Mouse (Mus musculus) hindbrain, postnatal 0 days (tissue): Measurements from ENCODE around the gene Lrtm1. TPM values are rescaled to one million over a fixed set of nuclear protein-coding genes. Genes with fewer than 3 reads are reported as not detected.

Source experiments
- ATAC-seq: fragments of 200-750 bp; cut with Nextera tagmentation; 2 replicates; pipeline ENCODE4 v1.8.0; 2017; ENCODE audit warnings: mild to moderate bottlenecking, moderate TSS enrichment, moderate library complexity
- DNase-seq: peaks from one replicate; pipeline ENCODE4 v3.0.0-alpha.2; 2015; ENCODE audit warnings: low spot score
- H3K27ac ChIP-seq: fragments of 300-500 bp; sonication (generic); 2 replicates; pipeline ENCODE4 v1.5.1; 2014; ENCODE audit warnings: mild to moderate bottlenecking
- H3K27me3 ChIP-seq: fragments of 300-500 bp; sonication (generic); 2 replicates; pipeline ENCODE4 v1.6.1; 2014; ENCODE audit warnings: low read length, mixed read lengths; ENCODE audit not compliant: insufficient read depth
- H3K36me3 ChIP-seq: fragments of 300-500 bp; sonication (generic); 2 replicates; pipeline ENCODE4 v1.6.1; 2014; ENCODE audit warnings: low read length, mixed read lengths; ENCODE audit not compliant: insufficient read depth
- H3K4me1 ChIP-seq: fragments of 300-500 bp; sonication (generic); 2 replicates; pipeline ENCODE4 v1.6.1; 2014; ENCODE audit warnings: antibody characterized with exemption, low read length, mixed read lengths; ENCODE audit not compliant: insufficient read depth
- H3K4me2 ChIP-seq: fragments of 300-500 bp; sonication (generic); 2 replicates; pipeline ENCODE4 v1.6.1; 2014; ENCODE audit warnings: low read depth, mild to moderate bottlenecking, low read length, moderate library complexity, mixed read lengths
- H3K4me3 ChIP-seq: fragments of 300-500 bp; sonication (generic); 2 replicates; pipeline ENCODE4 v1.5.1; 2014; ENCODE audit warnings: low read length
- H3K9ac ChIP-seq: fragments of 300-500 bp; sonication (generic); replicated peaks from 2 replicates; pipeline ENCODE4 v1.6.1; 2014; ENCODE audit warnings: mild to moderate bottlenecking, low read length, moderate library complexity, mixed read lengths
- H3K9me3 ChIP-seq: fragments of 300-500 bp; sonication (generic); 2 replicates; pipeline ENCODE4 v1.6.1; 2016; ENCODE audit warnings: low read length, mixed read lengths
- CTCF ChIP-seq: IDR thresholded peaks from 2 replicates; pipeline ENCODE4 v1.5.1; 2016; ENCODE audit warnings: antibody characterized with exemption, control low read depth, low read depth
- WGBS: fragments of 180-500 bp; shearing (Covaris S2); extraction: QIAGEN DNeasy Blood & Tissue Kit; methylation state at CpG from one replicate; pipeline ENCODE4 v1.1.7; 2014; 5-methylcytosine and 5-hydroxymethylcytosine counted together
- polyA plus RNA-seq: library from polyadenylated mRNA; unstranded; fragments of >200 nt; fragmentation: Nextera tagmentation; extraction: Ambion mirVana; gene quantifications from 2 replicates; pipeline ENCODE4 v1.2.1, GENCODE M21; 2015
- total RNA-seq: library from RNA; depleted of rRNA; stranded (reverse); fragments of >200 nt; gene quantifications from 2 replicates; pipeline ENCODE4 v1.2.3, GENCODE M21; 2014

Gene Lrtm1
- total and polyA plus RNA-seq, 2 experiments from 2014 or later = 0.11 to 0.31 TPM

GRCm38 (mm10) chr14:29080630-29081029 lies 62.6 kb downstream of the Lrtm1 start:
- DNase-seq (no peak), ATAC-seq (no peak)
- no peak overlapping the region for H3K27ac ChIP-seq
- 81% methylated on average over 4 of the region's 4 CpGs for WGBS
- no peak overlapping the region for H3K9ac ChIP-seq
- H3K4me3 ChIP-seq = no peak overlapping the region
- H3K4me2 ChIP-seq = no peak overlapping the region
- H3K4me1 ChIP-seq = no peaks in the 10 kb centered on the region
- no peaks in the 10 kb centered on the region for H3K36me3 ChIP-seq
- no peaks in the 10 kb centered on the region for H3K9me3 ChIP-seq
- no peaks in the 10 kb centered on the region for H3K27me3 ChIP-seq
- no peak for TF ChIP-seq CTCF

GRCm38 (mm10) chr14:29082171-29082570 lies 64.2 kb downstream of the Lrtm1 start:
- no peaks in the 10 kb centered on the region for H3K27me3 ChIP-seq
- no peak for ATAC-seq
- H3K9me3 ChIP-seq = no peaks in the 10 kb centered on the region
- no peaks in the 10 kb centered on the region for H3K4me1 ChIP-seq
- WGBS = 97% methylated on average over 1 of the region's 1 CpGs
- H3K27ac ChIP-seq = no peak overlapping the region
- H3K4me2 ChIP-seq = no peak overlapping the region
- H3K9ac ChIP-seq = no peak overlapping the region
- TF ChIP-seq CTCF = no peak
- DNase-seq = no peak
- H3K36me3 ChIP-seq = no peaks in the 10 kb centered on the region
- no peak overlapping the region for H3K4me3 ChIP-seq
